Mouse (Mus musculus) lung, embryonic 15.5 days (tissue): Measurements from ENCODE around the gene Scube2. TPM values are rescaled to one million over a fixed set of nuclear protein-coding genes. Genes with fewer than 3 reads are reported as not detected.
A peak's percentile ranks its signal among the peaks of the same experiment; 100 is the strongest.

Experiments
- ATAC-seq: fragments of 200-750 bp; cut with Nextera tagmentation; 2 replicates; pipeline ENCODE4 v1.8.0; 2017; ENCODE audit warnings: moderate number of reproducible peaks, borderline replicate concordance; ENCODE audit not compliant: low FRiP score, low TSS enrichment; ENCODE audit errors: extremely low read depth
- H3K27ac ChIP-seq: fragments of 300-500 bp; sonication (generic); 2 replicates; pipeline ENCODE4 v1.5.1; 2015; ENCODE audit warnings: moderate library complexity, mild to moderate bottlenecking, inconsistent platforms
- H3K27me3 ChIP-seq: fragments of 300-500 bp; sonication (generic); 2 replicates; pipeline ENCODE4 v1.6.1; 2015; ENCODE audit warnings: inconsistent platforms
- H3K36me3 ChIP-seq: fragments of 300-500 bp; sonication (generic); 2 replicates; pipeline ENCODE4 v1.6.1; 2015; ENCODE audit warnings: inconsistent platforms
- H3K4me1 ChIP-seq: fragments of 300-500 bp; sonication (generic); 2 replicates; pipeline ENCODE4 v1.6.1; 2015; ENCODE audit warnings: inconsistent platforms
- H3K4me2 ChIP-seq: fragments of 300-500 bp; sonication (generic); 2 replicates; pipeline ENCODE4 v1.6.1; 2015; ENCODE audit warnings: inconsistent platforms, mild to moderate bottlenecking, moderate library complexity
- H3K4me3 ChIP-seq: fragments of 300-500 bp; sonication (generic); 2 replicates; pipeline ENCODE4 v1.5.1; 2015; ENCODE audit warnings: mild to moderate bottlenecking, inconsistent platforms
- H3K9ac ChIP-seq: fragments of 300-500 bp; sonication (generic); 2 replicates; pipeline ENCODE4 v1.6.1; 2015; ENCODE audit warnings: inconsistent platforms
- H3K9me3 ChIP-seq: fragments of 300-500 bp; sonication (generic); 2 replicates; pipeline ENCODE4 v1.6.1; 2016; ENCODE audit warnings: inconsistent platforms
- WGBS: fragments of 180-500 bp; shearing (Covaris S2); methylation state at CpG from one replicate; pipeline ENCODE4 v1.1.7; 2015; 5-methylcytosine and 5-hydroxymethylcytosine counted together
- polyA plus RNA-seq: library from polyadenylated mRNA; unstranded; fragments of >200 nt; fragmentation: Nextera tagmentation; extraction: Ambion mirVana; gene quantifications from 2 replicates; pipeline ENCODE4 v1.2.1, GENCODE M21; 2015

The Scube2 gene
- polyA plus RNA-seq, 1 experiment from 2014 or later: 3.1 TPM

DNA sequence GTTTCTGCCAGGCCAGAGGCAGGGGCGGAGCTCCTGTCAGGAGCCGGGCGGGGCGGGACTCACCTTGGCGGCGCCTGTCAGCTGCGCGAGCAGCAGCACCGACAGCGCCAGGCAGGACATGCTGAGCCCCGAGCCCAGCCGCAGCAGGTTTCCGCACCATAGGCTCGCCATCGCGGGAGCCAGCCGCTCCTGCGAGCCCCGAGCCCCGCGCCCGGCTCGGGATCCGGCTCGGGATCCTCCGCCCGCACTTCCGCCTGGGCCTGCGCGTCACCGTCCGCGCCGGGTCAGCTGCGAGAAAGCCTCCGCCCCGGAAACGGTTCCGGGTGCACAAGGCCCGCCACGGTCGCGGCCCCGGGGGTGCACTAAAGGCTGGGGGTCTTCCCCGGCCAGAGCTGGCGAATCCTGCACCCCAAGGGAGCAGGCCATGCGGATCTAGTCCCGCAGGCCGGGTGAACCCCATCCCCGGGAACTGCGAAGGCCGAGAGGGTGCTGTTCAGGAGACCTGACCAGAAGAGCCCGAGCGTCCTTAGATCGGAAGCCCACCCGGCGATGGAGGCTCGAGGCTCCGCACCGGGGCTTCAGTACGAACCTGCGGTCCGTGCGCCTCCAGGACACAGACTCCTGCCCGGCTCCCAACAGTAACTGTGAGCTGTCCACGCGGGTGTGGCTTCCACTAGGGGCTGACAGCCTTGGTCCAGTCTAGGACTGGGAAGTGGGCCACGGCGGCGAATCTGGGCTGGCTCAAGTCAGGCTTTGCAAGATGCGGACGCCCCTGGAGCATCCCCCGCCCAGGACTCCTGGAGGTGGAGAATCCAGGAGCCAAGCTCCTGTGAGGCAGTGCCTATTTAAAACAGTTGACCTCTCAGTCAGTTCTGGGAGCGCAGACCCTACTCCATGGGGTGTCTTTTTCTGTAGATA lies 113.2 kb downstream of the Scube2 start, which contains the start of gene Tmem9b:
Gene Tmem9b, minus strand, starts transcription at position 868 of the 918 bp plus-strand sequence.
- Histone ChIP-seq H3K36me3 (no peaks in the 10 kb centered on the region), H3K4me1 (peaks cover 20% of the 10 kb centered on the region; the same call in 1 of the 2 replicates), H3K4me2 (peak within 1 kb of the TSS; percentile 82), H3K9ac (peak within 1 kb of the TSS; percentile 90), H3K9me3 (no peaks in the 10 kb centered on the region), H3K27ac (peak within 1 kb of the TSS; percentile 76), H3K4me3 (peak within 1 kb of the TSS; percentile 88), H3K27me3 (no peaks in the 10 kb centered on the region)
- WGBS: under 1% methylated on average over 74 of the region's 74 CpGs
- ATAC-seq: peak; percentile 88

GRCm38 (mm10) chr7:109751427-109752007 lies 114.0 kb downstream of the Scube2 start:
- Histone ChIP-seq H3K4me1 (peaks cover 20% of the 10 kb centered on the region; the same call in 1 of the 2 replicates), H3K36me3 (no peaks in the 10 kb centered on the region), H3K9me3 (no peaks in the 10 kb centered on the region), H3K27ac (peak overlapping the region; percentile 76), H3K4me3 (peak overlapping the region; percentile 88), H3K27me3 (no peaks in the 10 kb centered on the region), H3K9ac (peak overlapping the region; percentile 90), H3K4me2 (peak overlapping the region; percentile 82)
- ATAC-seq: no peak; the same call in 1 of the 2 replicates
- WGBS: 4% methylated on average over 13 of the region's 13 CpGs

Other genes starting within 250 kb of the Scube2 start
- 59.6 and 61.2 TPM in 2 replicates for gene St5, start 162.1 kb downstream of the Scube2 start, polyA plus RNA-seq
- 39.3 and 41.2 TPM in 2 replicates for gene Akip1, start 162.0 kb downstream of the Scube2 start, polyA plus RNA-seq
- 2.1 and 2.5 TPM in 2 replicates for gene BC051019, start 141.8 kb downstream of the Scube2 start, polyA plus RNA-seq
- 0.30 TPM in 1 of 2 replicates, not detected in the other for gene Ascl3, start 134.0 kb downstream of the Scube2 start, polyA plus RNA-seq
- 56.6 and 59.9 TPM in 2 replicates for gene Tmem9b, start 112.8 kb downstream of the Scube2 start, polyA plus RNA-seq
- gene Nrip3, start 83.7 kb downstream of the Scube2 start, polyA plus RNA-seq: 0.20 and 0.49 TPM in 2 replicates
- gene Dennd5a, start 94.8 kb upstream of the Scube2 start, polyA plus RNA-seq: 35.4 and 38.4 TPM in 2 replicates
- gene Tmem41b, start 121.2 kb upstream of the Scube2 start, polyA plus RNA-seq: 61.6 and 65.6 TPM in 2 replicates
- 45.6 and 46.2 TPM in 2 replicates for gene Ipo7, start 152.6 kb upstream of the Scube2 start, polyA plus RNA-seq
- gene Zfp143, start 195.5 kb upstream of the Scube2 start, polyA plus RNA-seq: 20.7 and 21.2 TPM in 2 replicates